Mouse (Mus musculus): Measurements from ENCODE around the gene Ush2a.

- TF ChIP-seq POLR2A (IDR thresholded peaks at IDR 0.05; ENCODE audit: control insufficient read depth in 1 of 2, insufficient read depth in 1 of 2, low read depth in 1 of 2, low read length in 2 of 2, poor library complexity in 1 of 2): no peak
- no peak for TF ChIP-seq CTCF (IDR thresholded peaks at IDR 0.05 in 2 of 3, conservative IDR thresholded peaks at IDR 0.05 in 1 of 3; ENCODE audit: control insufficient read depth in 1 of 3, insufficient read depth in 1 of 3, low read depth in 2 of 3, low read length in 3 of 3, poor library complexity in 1 of 3, severe bottlenecking in 1 of 3)
- TF ChIP-seq JUND (IDR thresholded peaks at IDR 0.05; ENCODE audit: low read depth, low read length): no peak
- TF ChIP-seq ZNF384 (IDR thresholded peaks at IDR 0.05; ENCODE audit: low read depth, low read length): no peak
- TF ChIP-seq UBTF (IDR thresholded peaks at IDR 0.05; ENCODE audit: borderline replicate concordance, insufficient read depth, low read depth, low read length): no peak
These were observed 509.0 kb downstream of the Ush2a start for GRCm38 (mm10) chr1:188770828-188771227.

Data from MEL (cell line).